Mouse (Mus musculus) heart, adult 2 months (tissue): ENCODE results near the gene Ybx3. TPM values are rescaled to one million over a fixed set of nuclear protein-coding genes. Genes with fewer than 3 reads are reported as not detected.
A peak's percentile ranks its signal among the peaks of the same experiment; 100 is the strongest.

Experiments
- DNase-seq, 2 experiments: peaks; one replicate each; pipeline ENCODE4 v3.0.0; 2021
- H3K27ac ChIP-seq: fragments of 200-600 bp; 2 replicates; pipeline ENCODE4 v1.8.1; 2022
- H3K27me3 ChIP-seq: fragments of 200-500 bp; 2 replicates; pipeline ENCODE4 v1.6.1; 2012; ENCODE audit warnings: mild to moderate bottlenecking, low read length, inconsistent platforms, mixed read lengths; ENCODE audit not compliant: control insufficient read depth, insufficient read depth
- H3K36me3 ChIP-seq: fragments of 200-500 bp; 2 replicates; pipeline ENCODE4 v1.6.1; 2012; ENCODE audit warnings: low read length, inconsistent platforms; ENCODE audit not compliant: control insufficient read depth, insufficient read depth
- H3K4me1 ChIP-seq: fragments of 200-500 bp; 2 replicates; pipeline ENCODE4 v1.6.1; 2011; ENCODE audit warnings: low read length; ENCODE audit not compliant: control insufficient read depth, insufficient read depth
- H3K4me3 ChIP-seq: fragments of 200-600 bp; 2 replicates; pipeline ENCODE4 v1.8.1; 2022
- H3K79me2 ChIP-seq: fragments of 200-500 bp; replicated peaks from 2 replicates; pipeline ENCODE4 v1.6.1; 2012; ENCODE audit warnings: mild to moderate bottlenecking, inconsistent platforms, low read length, moderate library complexity, mixed read lengths; ENCODE audit not compliant: control insufficient read depth, insufficient read depth
- H3K9ac ChIP-seq: fragments of 200-500 bp; 2 replicates; pipeline ENCODE4 v1.6.1; 2012; ENCODE audit warnings: low read depth, mild to moderate bottlenecking, control low read depth, inconsistent platforms, low read length, mixed read lengths
- CTCF ChIP-seq: fragments of 200-600 bp; IDR thresholded peaks from 2 replicates; pipeline ENCODE4 v1.8.1; 2022; ENCODE audit warnings: antibody characterized with exemption, mild to moderate bottlenecking, moderate library complexity
- EP300 ChIP-seq: fragments of 200-500 bp; IDR thresholded peaks from 2 replicates; pipeline ENCODE4 v1.6.1; 2011; ENCODE audit warnings: low read depth, low read length, control low read depth; ENCODE audit not compliant: insufficient read depth
- POLR2A ChIP-seq: fragments of 200-500 bp; IDR thresholded peaks from 2 replicates; pipeline ENCODE4 v1.6.1; 2011; ENCODE audit warnings: mild to moderate bottlenecking, low read depth, low read length, control low read depth; ENCODE audit not compliant: insufficient read depth
- WGBS: fragments of 180-500 bp; shearing (Covaris S2); methylation state at CpG from one replicate; pipeline ENCODE4 v1.1.7; 2018; 5-methylcytosine and 5-hydroxymethylcytosine counted together
- intact Hi-C: fragments of 180-260 bp; cut with DNase I; formaldehyde crosslinking; loops from one replicate; pipeline ENCODE4 v1.15.1; 2025
- polyA plus RNA-seq: library from polyadenylated mRNA; depleted of rRNA; stranded (reverse); fragments of >200 nt; gene quantifications from 2 replicates; pipeline ENCODE4 v1.2.3, GENCODE M21; 2012
- total RNA-seq, 2 experiments: library from RNA; stranded (reverse); gene quantifications; 2 replicates each; pipeline ENCODE4 v1.2.3; 2021

Ybx3 gene
- total and polyA plus RNA-seq, 3 experiments, result 72.1 to 262 (median 246) TPM

- Histone ChIP-seq H3K4me1 (peaks cover 15% of the 10 kb centered on the region), H3K4me3 (peak overlapping the region; percentile 81), H3K36me3 (peaks cover 20% of the 10 kb centered on the region), H3K27me3 (no peaks in the 10 kb centered on the region), H3K27ac (peak overlapping the region; percentile 73), H3K79me2 (no peaks in the 10 kb centered on the region; the same call in 1 of the 2 replicates), H3K9ac (peak overlapping the region; percentile 99)
- intact Hi-C loops, result loop anchor here (1.0 kb wide), 1 partner anchor 94 kb away; the partner anchor contains the start of gene Magohb
- 2% methylated on average over 43 of the region's 43 CpGs for WGBS
- DNase-seq, result peak; percentile 78 to 81
- TF ChIP-seq EP300, result no peak
- no peak for TF ChIP-seq POLR2A
Measured at GRCm38 (mm10) chr6:131387221-131388039, 846 bp downstream of the Ybx3 start.

GRCm38 (mm10) chr6:131386416-131387019 lies 1.8 kb downstream of the Ybx3 start:
- Histone ChIP-seq H3K36me3 (peaks cover 24% of the 10 kb centered on the region), H3K9ac (no peak overlapping the region), H3K27ac (peak overlapping the region; percentile 73), H3K79me2 (no peaks in the 10 kb centered on the region; the same call in 1 of the 2 replicates), H3K4me3 (peak overlapping the region; percentile 81), H3K27me3 (no peaks in the 10 kb centered on the region), H3K4me1 (peaks cover 18% of the 10 kb centered on the region)
- DNase-seq, result no peak
- intact Hi-C loops, result no loop called here
- 48% methylated on average over 9 of the region's 9 CpGs for WGBS
- TF ChIP-seq POLR2A (no peak), CTCF (no peak), EP300 (no peak)

GRCm38 (mm10) chr6:131385469-131385868 lies 2.8 kb downstream of the Ybx3 start:
- Histone ChIP-seq H3K79me2 (no peaks in the 10 kb centered on the region; the same call in 1 of the 2 replicates), H3K4me3 (no peak overlapping the region), H3K36me3 (peaks cover 27% of the 10 kb centered on the region), H3K27ac (0 out of 2 replicates have a peak overlapping the region, but pooled peaks have one; percentile 2), H3K9ac (no peak overlapping the region), H3K4me1 (peaks cover 18% of the 10 kb centered on the region), H3K27me3 (no peaks in the 10 kb centered on the region)
- TF ChIP-seq CTCF (no peak), POLR2A (no peak), EP300 (no peak)
- no peak for DNase-seq
- intact Hi-C loops, result no loop called here
- 82% methylated on average over 1 of the region's 1 CpGs for whole genome bisulfite sequencing

GRCm38 (mm10) chr6:131383713-131384330 lies 4.5 kb downstream of the Ybx3 start:
- no peak overlapping the region for H3K9ac ChIP-seq
- 44% methylated on average over 6 of the region's 6 CpGs for WGBS

GRCm38 (mm10) chr6:131382984-131383337 lies 5.3 kb downstream of the Ybx3 start:
- Histone ChIP-seq H3K27ac (peak overlapping the region; percentile 72), H3K79me2 (no peaks in the 10 kb centered on the region; the same call in 1 of the 2 replicates), H3K36me3 (peaks cover 35% of the 10 kb centered on the region), H3K4me3 (peak overlapping the region; percentile 5), H3K4me1 (peaks cover 19% of the 10 kb centered on the region), H3K9ac (no peak overlapping the region), H3K27me3 (no peaks in the 10 kb centered on the region)
- no peak for TF ChIP-seq EP300
- TF ChIP-seq CTCF, result no peak
- no peak for TF ChIP-seq POLR2A
- peak in 1 of 2 experiments; percentile 27 for DNase-seq
- 9% methylated on average over 3 of the region's 3 CpGs for WGBS
- intact Hi-C loops, result loop anchor here (5.0 kb wide), 1 partner anchor 34 kb away; no protein-coding TSS in a partner anchor

More at GRCm38 (mm10) chr6:131383713-131384330, 4.5 kb downstream of the Ybx3 start:
- Histone ChIP-seq H3K36me3 (peaks cover 33% of the 10 kb centered on the region), H3K27me3 (no peaks in the 10 kb centered on the region), H3K4me1 (peaks cover 18% of the 10 kb centered on the region), H3K27ac (peak overlapping the region; percentile 72), H3K79me2 (no peaks in the 10 kb centered on the region; the same call in 1 of the 2 replicates), H3K4me3 (no peak overlapping the region)
- intact Hi-C loops, result loop anchor here (5.0 kb wide), 1 partner anchor 33 kb away; no protein-coding TSS in a partner anchor
- no peak for DNase-seq
- TF ChIP-seq CTCF (no peak), EP300 (no peak), POLR2A (no peak)
